Mouse (Mus musculus): Measurements from ENCODE around the gene Tamm41. TPM values are rescaled to one million over a fixed set of nuclear protein-coding genes. Genes with fewer than 3 reads are reported as not detected.

Tamm41 gene
- polyA plus RNA-seq (2014; fragmentation: Illumina TruSeq; extraction: RNeasy Lipid Tissue Mini Kit (QIAGEN cat#74804)), result 11.0 TPM

GRCm38 (mm10) chr6:115037103-115038094 lies at the start of gene Tamm41:
TSS of gene Tamm41 (minus strand) at chr6:115037876.

GRCm38 (mm10) chr6:114969213-114970120 lies 68.2 kb downstream of the Tamm41 start, which contains the start of gene Vgll4:
TSS of gene Vgll4 (minus strand) at chr6:114969994.

Other genes with a start within 250 kb of the Tamm41 start
- 40.4 TPM for gene Vgll4, start 67.9 kb downstream of the Tamm41 start, polyA plus RNA-seq (2014; fragmentation: Illumina TruSeq; extraction: RNeasy Lipid Tissue Mini Kit (QIAGEN cat#74804))
- gene Syn2, start 97.0 kb upstream of the Tamm41 start, polyA plus RNA-seq (2014; fragmentation: Illumina TruSeq; extraction: RNeasy Lipid Tissue Mini Kit (QIAGEN cat#74804)), result 2.1 TPM
- gene Gm17482, start 189.5 kb upstream of the Tamm41 start, polyA plus RNA-seq (2014; fragmentation: Illumina TruSeq; extraction: RNeasy Lipid Tissue Mini Kit (QIAGEN cat#74804)), result not detected
- gene Timp4, start 214.3 kb upstream of the Tamm41 start, polyA plus RNA-seq (2014; fragmentation: Illumina TruSeq; extraction: RNeasy Lipid Tissue Mini Kit (QIAGEN cat#74804)), result 6.8 TPM

All from ovary, adult 10 weeks (tissue).